Mouse (Mus musculus) midbrain, embryonic 13.5 days (tissue): ENCODE measurements around the gene Adamts9. TPM values are rescaled to one million over a fixed set of nuclear protein-coding genes. Genes with fewer than 3 reads are reported as not detected.
A peak's percentile ranks its signal among the peaks of the same experiment; 100 is the strongest.

Experiments
- ATAC-seq: fragments of 200-750 bp; cut with Nextera tagmentation; 2 replicates; pipeline ENCODE4 v1.8.0; 2017; ENCODE audit warnings: mild to moderate bottlenecking, moderate TSS enrichment, moderate library complexity
- H3K27ac ChIP-seq: fragments of 300-500 bp; sonication (generic); 2 replicates; pipeline ENCODE4 v1.5.1; 2015; ENCODE audit warnings: inconsistent platforms, mild to moderate bottlenecking, moderate library complexity
- H3K27me3 ChIP-seq: fragments of 300-500 bp; sonication (generic); 2 replicates; pipeline ENCODE4 v1.6.1; 2015; ENCODE audit warnings: mild to moderate bottlenecking, inconsistent platforms
- H3K36me3 ChIP-seq: fragments of 300-500 bp; sonication (generic); 2 replicates; pipeline ENCODE4 v1.6.1; 2015; ENCODE audit warnings: mild to moderate bottlenecking, inconsistent platforms
- H3K4me1 ChIP-seq: fragments of 300-500 bp; sonication (generic); replicated peaks from 2 replicates; pipeline ENCODE4 v1.6.1; 2015; ENCODE audit warnings: inconsistent platforms
- H3K4me2 ChIP-seq: fragments of 300-500 bp; sonication (generic); replicated peaks from 2 replicates; pipeline ENCODE4 v1.6.1; 2015; ENCODE audit warnings: moderate library complexity, mild to moderate bottlenecking, inconsistent platforms
- H3K4me3 ChIP-seq: fragments of 300-500 bp; sonication (generic); replicated peaks from 2 replicates; pipeline ENCODE4 v1.5.1; 2015; ENCODE audit warnings: mild to moderate bottlenecking, inconsistent platforms
- H3K9ac ChIP-seq: fragments of 300-500 bp; sonication (generic); replicated peaks from 2 replicates; pipeline ENCODE4 v1.6.1; 2015; ENCODE audit warnings: mild to moderate bottlenecking, inconsistent platforms
- H3K9me3 ChIP-seq: fragments of 300-500 bp; sonication (generic); 2 replicates; pipeline ENCODE4 v1.6.1; 2016; ENCODE audit warnings: mild to moderate bottlenecking, inconsistent platforms
- WGBS: fragments of 180-500 bp; shearing (Covaris S2); methylation state at CpG from one replicate; pipeline ENCODE4 v1.1.7; 2015; 5-methylcytosine and 5-hydroxymethylcytosine counted together
- polyA plus RNA-seq: library from polyadenylated mRNA; unstranded; fragments of >200 nt; fragmentation: Nextera tagmentation; extraction: Ambion mirVana; gene quantifications from 2 replicates; pipeline ENCODE4 v1.2.1, GENCODE M21; 2015

The Adamts9 gene
- polyA plus RNA-seq, 1 experiment from 2014 or later: 1.1 TPM

- Histone ChIP-seq H3K4me3 (no peak overlapping the region), H3K27me3 (no peaks in the 10 kb centered on the region), H3K36me3 (no peaks in the 10 kb centered on the region), H3K4me1 (no peaks in the 10 kb centered on the region), H3K9ac (no peak overlapping the region), H3K27ac (no peak overlapping the region), H3K4me2 (no peak overlapping the region), H3K9me3 (no peaks in the 10 kb centered on the region)
- WGBS: 77% methylated on average over 10 of the region's 10 CpGs
- no peak for ATAC-seq
Measured at GRCm38 (mm10) chr6:92920938-92921689, 22.2 kb downstream of the Adamts9 start.

- no peaks in the 10 kb centered on the region for H3K27me3 ChIP-seq
- no peaks in the 10 kb centered on the region for H3K4me1 ChIP-seq
- no peak for ATAC-seq
- H3K9me3 ChIP-seq: no peaks in the 10 kb centered on the region
- 91% methylated on average over 3 of the region's 3 CpGs for WGBS
- no peak overlapping the region for H3K4me3 ChIP-seq
- no peak overlapping the region for H3K4me2 ChIP-seq
- H3K27ac ChIP-seq: no peak overlapping the region
- H3K36me3 ChIP-seq: no peaks in the 10 kb centered on the region
- no peak overlapping the region for H3K9ac ChIP-seq
Measured at GRCm38 (mm10) chr6:92910611-92911010, 32.7 kb downstream of the Adamts9 start.

GRCm38 (mm10) chr6:92909361-92909760 is 33.9 kb downstream of the Adamts9 start:
- H3K4me2 ChIP-seq: no peak overlapping the region
- H3K27me3 ChIP-seq: no peaks in the 10 kb centered on the region
- H3K27ac ChIP-seq: no peak overlapping the region
- H3K4me3 ChIP-seq: no peak overlapping the region
- H3K4me1 ChIP-seq: no peaks in the 10 kb centered on the region
- H3K36me3 ChIP-seq: no peaks in the 10 kb centered on the region
- ATAC-seq: no peak
- H3K9ac ChIP-seq: no peak overlapping the region
- H3K9me3 ChIP-seq: no peaks in the 10 kb centered on the region
- WGBS: 82% methylated on average over 8 of the region's 8 CpGs

- H3K4me2 ChIP-seq: no peak overlapping the region
- H3K9me3 ChIP-seq: no peaks in the 10 kb centered on the region
- H3K4me1 ChIP-seq: no peaks in the 10 kb centered on the region
- H3K4me3 ChIP-seq: no peak overlapping the region
- no peak overlapping the region for H3K27ac ChIP-seq
- no peak overlapping the region for H3K9ac ChIP-seq
- H3K27me3 ChIP-seq: no peaks in the 10 kb centered on the region
- ATAC-seq: no peak
- H3K36me3 ChIP-seq: no peaks in the 10 kb centered on the region
- 28% methylated on average over 5 of the region's 5 CpGs for WGBS
Measured at GRCm38 (mm10) chr6:92905922-92906321, 37.4 kb downstream of the Adamts9 start.

GRCm38 (mm10) chr6:92904491-92904890 is 38.8 kb downstream of the Adamts9 start:
- no peak overlapping the region for H3K27ac ChIP-seq
- H3K4me2 ChIP-seq: no peak overlapping the region
- no peaks in the 10 kb centered on the region for H3K36me3 ChIP-seq
- no peaks in the 10 kb centered on the region for H3K27me3 ChIP-seq
- ATAC-seq: no peak
- no peaks in the 10 kb centered on the region for H3K9me3 ChIP-seq
- H3K4me1 ChIP-seq: no peaks in the 10 kb centered on the region
- no peak overlapping the region for H3K9ac ChIP-seq
- H3K4me3 ChIP-seq: no peak overlapping the region
- WGBS: 67% methylated on average over 2 of the region's 2 CpGs

GRCm38 (mm10) chr6:92904037-92904436 is 39.3 kb downstream of the Adamts9 start:
- Histone ChIP-seq H3K36me3 (no peaks in the 10 kb centered on the region), H3K9me3 (no peaks in the 10 kb centered on the region), H3K4me2 (no peak overlapping the region), H3K9ac (no peak overlapping the region), H3K4me1 (no peaks in the 10 kb centered on the region), H3K4me3 (no peak overlapping the region), H3K27me3 (no peaks in the 10 kb centered on the region), H3K27ac (no peak overlapping the region)
- 85% methylated on average over 1 of the region's 1 CpGs for WGBS
- no peak for ATAC-seq

- Histone ChIP-seq H3K4me1 (no peaks in the 10 kb centered on the region), H3K27ac (no peak overlapping the region), H3K36me3 (no peaks in the 10 kb centered on the region), H3K4me3 (no peak overlapping the region), H3K9ac (no peak overlapping the region), H3K27me3 (no peaks in the 10 kb centered on the region), H3K9me3 (no peaks in the 10 kb centered on the region), H3K4me2 (no peak overlapping the region)
- no peak for ATAC-seq
- WGBS: 92% methylated on average over 1 of the region's 1 CpGs
Measured at GRCm38 (mm10) chr6:92891535-92891934, 51.8 kb downstream of the Adamts9 start.

- no peak for ATAC-seq
- H3K4me1 ChIP-seq: peaks cover 8% of the 10 kb centered on the region
- H3K4me3 ChIP-seq: no peak overlapping the region
- no peaks in the 10 kb centered on the region for H3K36me3 ChIP-seq
- 6% methylated on average over 9 of the region's 9 CpGs for WGBS
- H3K4me2 ChIP-seq: no peak overlapping the region; the same call in 1 of the 2 replicates
- no peak overlapping the region for H3K9ac ChIP-seq
- H3K9me3 ChIP-seq: no peaks in the 10 kb centered on the region
- peaks cover 9% of the 10 kb centered on the region for H3K27me3 ChIP-seq
- H3K27ac ChIP-seq: 0 out of 2 replicates have a peak overlapping the region, but pooled peaks have one; percentile 4
Measured at GRCm38 (mm10) chr6:92883131-92883900, 60.0 kb downstream of the Adamts9 start.

GRCm38 (mm10) chr6:92882446-92882845 is 60.8 kb downstream of the Adamts9 start:
- Histone ChIP-seq H3K4me2 (no peak overlapping the region), H3K27me3 (peaks cover 9% of the 10 kb centered on the region), H3K9ac (no peak overlapping the region), H3K9me3 (no peaks in the 10 kb centered on the region), H3K4me1 (peaks cover 8% of the 10 kb centered on the region), H3K4me3 (no peak overlapping the region), H3K27ac (no peak overlapping the region), H3K36me3 (no peaks in the 10 kb centered on the region)
- ATAC-seq: no peak
- WGBS: 57% methylated on average over 5 of the region's 5 CpGs

- Histone ChIP-seq H3K9me3 (no peaks in the 10 kb centered on the region), H3K36me3 (no peaks in the 10 kb centered on the region), H3K4me1 (peaks cover 8% of the 10 kb centered on the region), H3K4me3 (no peak overlapping the region), H3K4me2 (no peak overlapping the region), H3K27me3 (peaks cover 3% of the 10 kb centered on the region), H3K27ac (no peak overlapping the region), H3K9ac (no peak overlapping the region)
- WGBS: 58% methylated on average over 14 of the region's 14 CpGs
- ATAC-seq: no peak
Measured at GRCm38 (mm10) chr6:92879700-92880265, 63.5 kb downstream of the Adamts9 start.

GRCm38 (mm10) chr6:92878771-92879170 is 64.5 kb downstream of the Adamts9 start:
- Histone ChIP-seq H3K36me3 (no peaks in the 10 kb centered on the region), H3K4me3 (no peak overlapping the region), H3K4me2 (no peak overlapping the region), H3K4me1 (peaks cover 8% of the 10 kb centered on the region), H3K27me3 (peaks cover 3% of the 10 kb centered on the region), H3K27ac (no peak overlapping the region), H3K9me3 (no peaks in the 10 kb centered on the region), H3K9ac (no peak overlapping the region)
- 92% methylated on average over 5 of the region's 5 CpGs for WGBS
- no peak for ATAC-seq

- Histone ChIP-seq H3K27ac (no peak overlapping the region), H3K27me3 (peaks cover 3% of the 10 kb centered on the region), H3K4me3 (no peak overlapping the region), H3K36me3 (no peaks in the 10 kb centered on the region), H3K4me1 (no peaks in the 10 kb centered on the region), H3K9ac (no peak overlapping the region), H3K9me3 (no peaks in the 10 kb centered on the region), H3K4me2 (no peak overlapping the region)
- 92% methylated on average over 4 of the region's 4 CpGs for WGBS
- no peak for ATAC-seq
Measured at GRCm38 (mm10) chr6:92877236-92877635, 66.1 kb downstream of the Adamts9 start.
